Mouse (Mus musculus) limb, embryonic 14.5 days (tissue): Measurements from ENCODE around the gene Nfe2l2. TPM values are rescaled to one million over a fixed set of nuclear protein-coding genes. Genes with fewer than 3 reads are reported as not detected.
"Not testable (repeated sequence)": the region's sequence is repeated elsewhere in the genome, so short reads cannot be mapped to it uniquely, and the experiment has no call there.

Experiments
- ATAC-seq: fragments of 200-750 bp; cut with Nextera tagmentation; 2 replicates; pipeline ENCODE4 v1.8.0; 2017; ENCODE audit warnings: low read depth, moderate number of reproducible peaks, moderate TSS enrichment; ENCODE audit not compliant: low FRiP score
- DNase-seq: peaks from one replicate; pipeline ENCODE4 v3.0.0-alpha.2; 2015; ENCODE audit warnings: low spot score
- H3K27ac ChIP-seq: fragments of 300-500 bp; sonication (generic); replicated peaks from 2 replicates; pipeline ENCODE4 v1.5.1; 2014; ENCODE audit warnings: low read depth, mild to moderate bottlenecking, low read length, moderate library complexity, mixed read lengths
- H3K27me3 ChIP-seq: fragments of 300-500 bp; sonication (generic); 2 replicates; pipeline ENCODE4 v1.6.1; 2014; ENCODE audit warnings: low read length, mixed read lengths; ENCODE audit not compliant: control insufficient read depth, insufficient read depth
- H3K36me3 ChIP-seq: fragments of 300-500 bp; sonication (generic); 2 replicates; pipeline ENCODE4 v1.6.1; 2014; ENCODE audit warnings: mild to moderate bottlenecking, low read length, moderate library complexity, mixed read lengths; ENCODE audit not compliant: control insufficient read depth, insufficient read depth
- H3K4me1 ChIP-seq: fragments of 300-500 bp; sonication (generic); 2 replicates; pipeline ENCODE4 v1.6.1; 2014; ENCODE audit warnings: antibody characterized with exemption, low read length, mixed read lengths; ENCODE audit not compliant: control insufficient read depth, insufficient read depth
- H3K4me2 ChIP-seq: fragments of 300-500 bp; sonication (generic); replicated peaks from 2 replicates; pipeline ENCODE4 v1.6.1; 2014; ENCODE audit warnings: low read depth, mild to moderate bottlenecking, low read length, moderate library complexity; ENCODE audit not compliant: severe bottlenecking
- H3K4me3 ChIP-seq: fragments of 300-500 bp; sonication (generic); replicated peaks from 2 replicates; pipeline ENCODE4 v1.5.1; 2014; ENCODE audit warnings: low read length
- H3K9ac ChIP-seq: fragments of 300-500 bp; sonication (generic); 2 replicates; pipeline ENCODE4 v1.6.1; 2014; ENCODE audit warnings: mild to moderate bottlenecking, low read depth, low read length, moderate library complexity; ENCODE audit not compliant: severe bottlenecking
- H3K9me3 ChIP-seq: fragments of 300-500 bp; sonication (generic); 2 replicates; pipeline ENCODE4 v1.6.1; 2016; ENCODE audit warnings: low read length; ENCODE audit not compliant: control insufficient read depth
- POLR2A ChIP-seq: fragments of 200-500 bp; IDR thresholded peaks from 2 replicates; pipeline ENCODE4 v1.8.0; 2012; ENCODE audit warnings: inconsistent platforms, mild to moderate bottlenecking, moderate library complexity, borderline replicate concordance; ENCODE audit not compliant: insufficient read depth, insufficient read length; ENCODE audit errors: extremely low read depth
- WGBS: fragments of 180-500 bp; shearing (Covaris S2); extraction: QIAGEN DNeasy Blood & Tissue Kit; methylation state at CpG from one replicate; pipeline ENCODE4 v1.1.7; 2014; 5-methylcytosine and 5-hydroxymethylcytosine counted together
- polyA plus RNA-seq, 2 experiments: library from polyadenylated mRNA; depleted of rRNA in 1 of 2; stranded (reverse) in 1 of 2; unstranded in 1 of 2; fragments of >200 nt; fragmentation: Nextera tagmentation in 1 of 2; extraction: Ambion mirVana in 1 of 2; gene quantifications; 2 replicates each; pipeline versions ENCODE4 v1.2.1 to v1.2.3; 2012 to 2014

Nfe2l2 gene
- polyA plus RNA-seq, 2 experiments: 32.5 to 37.6 TPM

DNA sequence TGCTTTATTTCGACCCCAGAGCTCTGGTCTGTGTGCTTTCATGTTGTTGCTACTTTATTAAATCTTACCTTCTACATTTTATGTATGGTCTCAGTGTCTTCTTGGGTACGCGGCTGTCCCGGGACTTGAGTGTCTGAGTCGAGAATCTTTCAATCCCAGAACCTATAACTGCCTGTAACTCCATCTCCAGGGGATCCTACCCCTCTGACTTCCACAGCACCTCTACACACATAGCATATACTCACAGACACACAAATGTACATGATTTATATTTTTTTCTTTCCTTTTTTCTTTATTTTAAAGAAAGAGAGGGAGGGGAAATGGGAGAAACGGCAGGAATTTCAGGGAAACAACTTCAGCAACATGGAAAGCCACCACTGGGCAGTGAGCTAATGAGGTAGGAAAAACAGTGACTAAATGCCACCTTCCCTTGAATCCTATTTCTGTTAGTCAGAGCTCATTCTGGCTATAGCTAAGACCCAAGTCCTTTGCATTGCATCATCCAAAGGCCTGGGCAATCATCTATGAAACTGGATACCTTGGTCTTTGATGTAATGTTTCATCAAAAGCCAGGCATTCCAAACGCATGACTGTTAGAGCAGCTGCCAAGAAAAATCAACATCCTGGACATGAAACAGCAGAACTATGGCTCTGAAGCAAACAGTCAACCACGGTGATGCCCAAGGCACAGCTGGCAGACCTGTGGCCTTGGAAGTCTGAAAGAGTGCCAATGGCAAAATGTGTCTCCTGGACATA lies 61.5 kb downstream of the Nfe2l2 start:
- Histone ChIP-seq H3K36me3 (no peaks in the 10 kb centered on the region), H3K9ac (no peak overlapping the region), H3K9me3 (no peaks in the 10 kb centered on the region; the same call in 1 of the 2 replicates), H3K4me2 (no peak overlapping the region), H3K27me3 (no peaks in the 10 kb centered on the region), H3K27ac (peak overlapping the region; percentile 48; the same call in 1 of the 2 replicates), H3K4me3 (no peak overlapping the region), H3K4me1 (peaks cover 8% of the 10 kb centered on the region)
- peak; percentile 82 for ATAC-seq
- peak; percentile 85 for DNase-seq
- TF ChIP-seq POLR2A: no peak
- WGBS: 64% methylated on average over 8 of the region's 8 CpGs

GRCm38 (mm10) chr2:75642312-75642711 lies 62.1 kb downstream of the Nfe2l2 start:
- not testable (repeated sequence) for H3K27ac ChIP-seq, ATAC-seq, H3K27me3 ChIP-seq, H3K36me3 ChIP-seq, H3K9ac ChIP-seq, DNase-seq, H3K4me1 ChIP-seq, H3K4me2 ChIP-seq, H3K4me3 ChIP-seq, H3K9me3 ChIP-seq
- 92% methylated on average over 3 of the region's 4 CpGs for WGBS

DNA sequence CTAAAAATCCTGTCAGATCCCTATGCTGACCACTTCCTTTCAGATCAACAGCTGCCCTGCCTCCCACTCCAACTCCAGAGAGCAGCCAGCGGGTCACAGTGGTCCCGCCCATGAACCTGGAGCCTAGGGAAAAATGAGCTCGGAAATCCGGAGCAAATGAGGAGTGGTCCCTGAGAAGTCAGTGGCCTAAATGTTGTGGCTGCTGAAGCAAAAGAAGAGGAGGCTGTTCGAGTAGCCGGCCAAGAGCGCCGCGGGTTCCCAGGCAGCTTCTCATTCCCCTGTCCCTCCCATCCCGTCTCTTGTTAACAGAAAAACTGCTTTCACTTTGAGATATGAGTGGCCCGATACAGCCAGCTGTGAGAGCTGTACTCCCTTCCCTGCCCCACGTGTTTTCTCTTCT lies 64.9 kb downstream of the Nfe2l2 start:
- H3K4me3 ChIP-seq, H3K9me3 ChIP-seq, H3K9ac ChIP-seq, ATAC-seq, H3K4me1 ChIP-seq, H3K4me2 ChIP-seq, H3K27me3 ChIP-seq, H3K27ac ChIP-seq, DNase-seq, H3K36me3 ChIP-seq: not testable (repeated sequence)
- 30% methylated on average over 10 of the region's 12 CpGs for WGBS

DNA sequence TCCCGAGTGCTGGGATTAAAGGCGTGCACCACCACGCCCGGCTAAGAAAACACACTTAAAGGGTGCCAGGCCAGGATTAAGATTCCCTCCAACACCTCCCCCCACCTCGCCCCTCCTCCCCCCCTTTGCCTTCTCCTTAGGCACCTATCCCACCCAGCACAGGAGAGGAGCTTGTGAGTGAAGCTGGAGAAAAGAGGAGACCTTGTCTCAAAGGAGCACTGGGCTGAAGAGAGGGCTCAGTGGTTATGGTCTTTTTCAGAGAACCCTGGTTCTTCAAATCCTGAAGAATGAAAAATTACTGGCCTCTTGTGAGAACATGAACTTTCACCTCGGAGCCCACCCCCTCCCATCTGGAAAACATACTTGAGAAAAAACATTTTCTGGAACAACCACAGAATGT lies 66.6 kb downstream of the Nfe2l2 start:
- not testable (repeated sequence) for H3K4me1 ChIP-seq, H3K27me3 ChIP-seq, DNase-seq, H3K9ac ChIP-seq, H3K4me2 ChIP-seq, H3K9me3 ChIP-seq, H3K36me3 ChIP-seq, H3K4me3 ChIP-seq, H3K27ac ChIP-seq, ATAC-seq
- 84% methylated on average over 6 of the region's 6 CpGs for WGBS

- no peak for ATAC-seq
These were observed 67.1 kb downstream of the Nfe2l2 start for GRCm38 (mm10) chr2:75637361-75637760.

DNA sequence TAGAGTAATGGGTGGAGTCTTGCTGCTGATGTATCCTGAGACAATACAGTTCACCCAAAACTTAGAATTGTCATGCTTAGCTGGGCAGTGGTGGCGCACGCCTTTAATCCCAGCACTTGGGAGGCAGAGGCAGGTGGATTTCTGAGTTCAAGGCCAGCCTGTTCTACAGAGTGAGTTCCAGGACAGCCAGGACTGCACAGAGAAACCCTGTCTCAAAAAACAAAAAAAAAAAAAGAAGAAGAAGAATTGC lies 67.5 kb downstream of the Nfe2l2 start:
- H3K4me3 ChIP-seq, H3K9me3 ChIP-seq, H3K27me3 ChIP-seq, ATAC-seq, DNase-seq, H3K4me2 ChIP-seq, H3K9ac ChIP-seq, H3K27ac ChIP-seq, H3K4me1 ChIP-seq, H3K36me3 ChIP-seq: not testable (repeated sequence)
- 89% methylated on average over 2 of the region's 2 CpGs for WGBS

More at GRCm38 (mm10) chr2:75637361-75637760, 67.1 kb downstream of the Nfe2l2 start:
- no peak overlapping the region for H3K9ac ChIP-seq
- no peaks in the 10 kb centered on the region for H3K27me3 ChIP-seq
- H3K27ac ChIP-seq: no peak overlapping the region
- no peak for TF ChIP-seq POLR2A
- no peak overlapping the region for H3K4me3 ChIP-seq
- no peak for DNase-seq
- peaks cover 10% of the 10 kb centered on the region for H3K4me1 ChIP-seq
- no peaks in the 10 kb centered on the region for H3K36me3 ChIP-seq
- no peak overlapping the region for H3K4me2 ChIP-seq
- no peaks in the 10 kb centered on the region for H3K9me3 ChIP-seq
